Mouse (Mus musculus) hindbrain, embryonic 12.5 days (tissue): Measurements from ENCODE around the gene Stx6. TPM values are rescaled to one million over a fixed set of nuclear protein-coding genes. Genes with fewer than 3 reads are reported as not detected.

ENCODE experiments used
- ATAC-seq: fragments of 200-750 bp; cut with Nextera tagmentation; 2 replicates; pipeline ENCODE4 v1.8.0; 2017; ENCODE audit warnings: moderate TSS enrichment; ENCODE audit not compliant: low FRiP score
- H3K27ac ChIP-seq: fragments of 300-500 bp; sonication (generic); 2 replicates; pipeline ENCODE4 v1.5.1; 2016; ENCODE audit warnings: mild to moderate bottlenecking
- H3K27me3 ChIP-seq: fragments of 300-500 bp; sonication (generic); 2 replicates; pipeline ENCODE4 v1.6.1; 2016; ENCODE audit warnings: mild to moderate bottlenecking
- H3K36me3 ChIP-seq: fragments of 300-500 bp; sonication (generic); 2 replicates; pipeline ENCODE4 v1.6.1; 2016; ENCODE audit warnings: mild to moderate bottlenecking
- H3K4me1 ChIP-seq: fragments of 300-500 bp; sonication (generic); 2 replicates; pipeline ENCODE4 v1.6.1; 2016
- H3K4me2 ChIP-seq: fragments of 300-500 bp; sonication (generic); replicated peaks from 2 replicates; pipeline ENCODE4 v1.6.1; 2016; ENCODE audit warnings: mild to moderate bottlenecking
- H3K4me3 ChIP-seq: fragments of 300-500 bp; sonication (generic); 2 replicates; pipeline ENCODE4 v1.5.1; 2016; ENCODE audit warnings: mild to moderate bottlenecking
- H3K9ac ChIP-seq: fragments of 300-500 bp; sonication (generic); 2 replicates; pipeline ENCODE4 v1.6.1; 2016; ENCODE audit warnings: mild to moderate bottlenecking, moderate library complexity
- H3K9me3 ChIP-seq: fragments of 300-500 bp; sonication (generic); replicated peaks from 2 replicates; pipeline ENCODE4 v1.6.1; 2016; ENCODE audit warnings: mild to moderate bottlenecking
- WGBS: fragments of 180-500 bp; shearing (Covaris S2); methylation state at CpG from one replicate; pipeline ENCODE4 v1.1.7; 2016; 5-methylcytosine and 5-hydroxymethylcytosine counted together
- polyA plus RNA-seq: library from polyadenylated mRNA; unstranded; fragments of >200 nt; fragmentation: Nextera tagmentation; extraction: Ambion mirVana; gene quantifications from 2 replicates; pipeline ENCODE4 v1.2.1, GENCODE M21; 2016

Stx6 gene
- polyA plus RNA-seq = 119 and 123 TPM in 2 replicates

DNA sequence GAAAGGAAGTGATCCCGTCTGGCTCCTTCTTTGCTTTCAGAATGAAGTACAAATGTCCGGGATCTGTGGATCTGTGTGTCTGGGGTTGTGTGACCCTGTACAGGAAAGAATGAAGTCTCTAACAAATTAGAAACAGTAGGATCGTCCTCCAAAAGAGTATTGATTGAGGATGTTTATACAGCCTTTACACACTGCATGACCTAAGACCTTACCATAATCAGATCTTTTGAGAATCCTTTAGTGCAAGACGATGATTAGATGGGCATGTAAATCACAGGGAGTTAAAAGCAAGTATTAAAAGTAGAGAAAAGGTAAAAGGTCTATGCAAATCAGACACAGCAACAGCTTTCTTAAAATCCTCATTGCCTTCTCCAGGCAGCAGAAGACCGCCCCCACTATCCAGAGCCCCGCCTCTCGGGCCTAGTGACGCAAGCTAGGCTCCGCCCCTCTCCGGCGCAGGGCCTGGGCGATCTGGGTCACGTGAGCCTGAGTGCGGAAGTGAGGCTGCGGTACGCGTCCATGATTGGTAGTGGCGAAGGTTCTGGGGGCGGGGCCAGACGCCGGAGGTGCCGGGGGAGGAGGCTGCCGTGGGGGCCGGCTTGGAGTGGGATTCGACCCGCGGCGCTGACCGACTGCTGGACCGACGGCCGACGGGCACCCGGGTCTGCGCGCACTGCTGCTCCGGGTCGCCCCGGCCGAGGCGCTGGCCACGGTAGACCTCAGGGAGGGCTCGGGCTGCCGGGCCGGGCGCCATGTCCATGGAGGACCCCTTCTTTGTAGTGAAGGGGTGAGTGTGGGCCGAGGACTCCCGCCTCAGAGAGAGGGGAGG, at the start of gene Stx6:
Gene Stx6, plus strand, starts transcription at position 575 of the 829 bp plus-strand sequence.
- peak within 1 kb of the TSS; percentile 71 for H3K4me2 ChIP-seq
- peak; percentile 98 for ATAC-seq
- H3K9me3 ChIP-seq = no peaks in the 10 kb centered on the region
- peak within 1 kb of the TSS; percentile 92 for H3K9ac ChIP-seq
- whole genome bisulfite sequencing = 3% methylated on average over 46 of the region's 48 CpGs
- peaks cover 15% of the 10 kb centered on the region for H3K4me1 ChIP-seq
- peak within 1 kb of the TSS; percentile 94 for H3K4me3 ChIP-seq
- peak within 1 kb of the TSS; percentile 93 for H3K27ac ChIP-seq
- H3K27me3 ChIP-seq = no peaks in the 10 kb centered on the region
- no peaks in the 10 kb centered on the region for H3K36me3 ChIP-seq

DNA sequence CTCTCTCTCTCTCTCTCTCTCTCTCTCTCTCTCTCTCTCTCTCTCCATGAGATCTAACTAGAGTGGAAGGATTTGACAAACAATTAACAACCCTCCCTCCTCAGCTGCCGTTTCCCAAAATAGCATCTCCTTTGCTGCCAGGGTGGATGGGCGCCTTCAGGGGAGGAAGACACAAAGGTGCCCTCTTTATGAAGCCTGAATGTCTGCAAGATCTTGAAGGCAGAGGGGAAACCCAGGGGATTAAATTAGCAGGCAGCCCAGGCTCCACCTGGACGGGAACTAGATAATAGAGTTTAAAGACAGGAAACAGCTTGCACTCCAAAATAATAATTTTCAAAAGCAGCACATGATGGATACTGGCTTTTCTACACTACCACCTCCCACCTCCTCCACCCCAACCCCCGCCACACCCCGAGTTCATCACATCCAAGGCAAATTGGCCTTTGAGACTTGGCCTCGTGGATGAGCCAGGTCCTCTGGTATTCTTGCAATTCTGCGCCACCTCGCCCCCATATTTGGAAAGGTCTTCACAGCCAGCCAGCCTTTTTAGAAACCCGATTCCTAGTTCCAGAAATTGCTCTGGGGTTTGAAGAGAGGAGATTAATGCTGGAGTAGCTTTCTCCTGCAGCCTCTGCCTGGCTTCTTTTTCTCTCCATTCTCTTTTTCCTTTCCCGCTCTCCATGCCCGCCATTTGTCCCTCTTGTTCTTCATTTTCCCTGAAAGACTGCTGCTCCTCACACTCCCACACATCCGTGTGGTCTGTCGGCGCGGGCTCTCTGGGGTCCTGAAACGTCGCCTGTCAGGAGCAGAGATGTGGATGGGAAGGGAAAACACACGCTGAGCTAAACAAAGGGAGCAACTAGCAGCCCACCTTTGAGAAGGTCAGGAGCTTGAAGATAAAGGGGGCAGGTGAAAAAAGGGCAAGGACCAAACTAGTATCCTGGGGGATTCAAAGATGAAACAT, 48.8 kb upstream of the Stx6 start:
- H3K4me3 ChIP-seq = no peak overlapping the region
- ATAC-seq = no peak
- peak overlapping the region; percentile 36 for H3K4me2 ChIP-seq
- peaks cover 25% of the 10 kb centered on the region for H3K4me1 ChIP-seq
- no peaks in the 10 kb centered on the region for H3K9me3 ChIP-seq
- H3K27me3 ChIP-seq = no peaks in the 10 kb centered on the region; the same call in 1 of the 2 replicates
- peak overlapping the region; percentile 55 for H3K27ac ChIP-seq
- no peaks in the 10 kb centered on the region for H3K36me3 ChIP-seq
- WGBS = 21% methylated on average over 18 of the region's 18 CpGs
- H3K9ac ChIP-seq = peak overlapping the region; percentile 41

DNA sequence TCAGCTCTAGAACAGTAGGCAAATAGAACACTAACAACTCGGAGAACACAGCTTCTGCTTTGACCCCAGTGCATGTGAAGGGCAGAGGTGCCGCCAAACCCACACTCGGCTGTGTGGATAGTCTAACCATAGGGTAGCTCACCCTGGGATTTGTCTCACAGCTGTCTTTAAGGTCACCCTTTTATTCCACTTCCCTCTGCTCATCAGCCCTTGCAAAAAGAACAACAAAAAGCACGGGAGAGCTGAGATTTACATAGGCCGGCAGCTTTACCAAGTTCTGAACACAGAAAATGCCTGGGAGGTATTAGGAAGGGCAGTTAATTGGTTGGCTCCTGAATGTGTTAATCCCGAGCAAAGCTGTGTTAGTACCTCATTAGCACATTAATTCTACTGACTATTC, 47.0 kb upstream of the Stx6 start:
- no peak for ATAC-seq
- Histone ChIP-seq H3K4me3 (no peak overlapping the region), H3K27ac (no peak overlapping the region), H3K9me3 (no peaks in the 10 kb centered on the region), H3K4me2 (no peak overlapping the region), H3K9ac (no peak overlapping the region), H3K27me3 (peaks cover 6% of the 10 kb centered on the region), H3K36me3 (no peaks in the 10 kb centered on the region), H3K4me1 (peaks cover 25% of the 10 kb centered on the region)
- 15% methylated on average over 6 of the region's 6 CpGs for WGBS

DNA sequence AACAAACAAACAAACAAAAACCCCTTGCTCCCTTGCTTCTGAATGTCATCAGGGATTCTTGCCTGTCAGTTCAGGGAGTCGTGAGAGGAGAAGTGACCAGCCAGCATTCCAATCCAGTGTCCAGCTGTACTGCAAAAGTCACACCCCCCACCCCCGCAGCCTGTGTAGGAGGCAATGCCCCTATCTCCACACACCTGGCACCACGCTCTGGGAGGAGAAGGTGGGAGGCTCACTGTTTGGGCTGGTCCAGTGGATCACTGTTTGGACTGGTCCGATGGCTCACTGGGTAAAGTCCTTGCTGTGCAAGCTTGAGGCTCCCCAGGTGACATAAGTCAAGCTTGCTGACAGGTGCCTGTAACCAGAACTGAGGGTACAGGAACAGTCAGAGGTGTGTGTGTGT, 46.4 kb upstream of the Stx6 start:
- no peak overlapping the region for H3K9ac ChIP-seq
- no peak overlapping the region for H3K4me3 ChIP-seq
- H3K4me1 ChIP-seq = peaks cover 25% of the 10 kb centered on the region
- H3K27ac ChIP-seq = no peak overlapping the region
- no peaks in the 10 kb centered on the region for H3K36me3 ChIP-seq
- no peaks in the 10 kb centered on the region for H3K9me3 ChIP-seq
- ATAC-seq = no peak
- 36% methylated on average over 4 of the region's 4 CpGs for WGBS
- no peak overlapping the region for H3K4me2 ChIP-seq
- H3K27me3 ChIP-seq = peaks cover 9% of the 10 kb centered on the region

DNA sequence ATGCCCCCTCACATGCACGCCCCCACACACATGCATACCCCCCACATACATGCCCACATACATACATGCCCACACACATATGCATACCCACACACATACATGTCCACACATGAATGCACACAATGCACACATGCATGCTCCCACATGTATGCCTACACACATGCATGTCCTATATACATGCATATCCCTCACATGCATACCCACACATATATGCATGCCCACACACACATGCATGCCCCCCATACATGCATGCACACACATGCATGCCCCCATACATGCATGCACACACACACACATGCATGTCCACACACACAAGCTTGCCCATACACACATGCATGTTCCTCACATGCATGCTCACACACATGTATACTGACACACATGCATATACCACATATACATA, 45.6 kb upstream of the Stx6 start:
- H3K4me1 ChIP-seq = peaks cover 24% of the 10 kb centered on the region
- H3K4me3 ChIP-seq = no peak overlapping the region
- H3K9ac ChIP-seq = no peak overlapping the region
- H3K27ac ChIP-seq = no peak overlapping the region
- peaks cover 13% of the 10 kb centered on the region for H3K27me3 ChIP-seq
- 95% methylated on average over 1 of the region's 1 CpGs for WGBS
- no peaks in the 10 kb centered on the region for H3K36me3 ChIP-seq
- no peaks in the 10 kb centered on the region for H3K9me3 ChIP-seq
- H3K4me2 ChIP-seq = no peak overlapping the region
- no peak for ATAC-seq

DNA sequence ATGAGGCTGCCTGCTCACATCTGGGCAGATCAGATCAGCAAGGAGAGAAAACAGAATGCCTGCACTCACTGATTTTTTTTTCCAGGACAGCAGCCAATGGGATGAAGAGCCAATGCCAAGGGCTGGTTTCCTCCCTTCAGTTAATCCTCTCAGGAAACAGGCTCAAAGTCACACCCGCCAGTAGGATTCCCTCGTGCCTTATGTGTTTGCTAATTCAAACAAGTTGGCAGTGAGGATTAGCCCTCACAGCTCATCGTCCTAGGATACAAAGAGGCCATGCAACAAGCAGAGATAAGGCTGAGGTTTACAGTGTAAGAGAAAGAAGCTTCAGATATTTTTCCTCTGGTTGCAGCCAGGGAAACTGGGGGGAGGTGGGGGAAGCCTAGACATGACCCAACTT, 44.6 kb upstream of the Stx6 start:
- Histone ChIP-seq H3K36me3 (no peaks in the 10 kb centered on the region), H3K27me3 (peaks cover 13% of the 10 kb centered on the region), H3K4me2 (no peak overlapping the region), H3K4me3 (no peak overlapping the region), H3K9me3 (no peaks in the 10 kb centered on the region), H3K27ac (no peak overlapping the region), H3K4me1 (peaks cover 18% of the 10 kb centered on the region), H3K9ac (no peak overlapping the region)
- no peak for ATAC-seq
- WGBS = 36% methylated on average over 3 of the region's 3 CpGs

DNA sequence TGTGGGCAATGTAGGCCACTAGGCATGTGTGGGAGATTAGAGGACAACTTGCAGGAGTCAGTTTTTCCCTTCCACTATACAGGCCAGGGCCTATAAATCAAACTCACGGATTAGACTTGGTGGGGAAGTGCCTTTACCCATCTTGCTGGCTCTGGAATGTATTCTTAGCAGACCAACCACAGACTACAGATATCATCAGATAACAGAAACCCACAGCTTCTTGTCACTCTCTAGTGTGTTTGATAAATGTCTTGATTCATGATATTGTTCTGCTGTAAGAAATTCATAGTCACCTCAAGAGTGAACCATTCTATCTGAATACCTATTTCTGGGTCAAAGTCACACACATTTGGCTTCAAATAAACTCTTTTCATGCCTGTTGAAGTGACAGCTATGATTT, 38.8 kb upstream of the Stx6 start:
- WGBS = 92% methylated on average over 1 of the region's 1 CpGs
- no peak overlapping the region for H3K4me3 ChIP-seq
- H3K4me2 ChIP-seq = no peak overlapping the region
- H3K27ac ChIP-seq = no peak overlapping the region
- no peak for ATAC-seq
- H3K9me3 ChIP-seq = no peaks in the 10 kb centered on the region
- no peak overlapping the region for H3K9ac ChIP-seq
- H3K4me1 ChIP-seq = no peaks in the 10 kb centered on the region
- no peaks in the 10 kb centered on the region for H3K36me3 ChIP-seq
- peaks cover 13% of the 10 kb centered on the region for H3K27me3 ChIP-seq

DNA sequence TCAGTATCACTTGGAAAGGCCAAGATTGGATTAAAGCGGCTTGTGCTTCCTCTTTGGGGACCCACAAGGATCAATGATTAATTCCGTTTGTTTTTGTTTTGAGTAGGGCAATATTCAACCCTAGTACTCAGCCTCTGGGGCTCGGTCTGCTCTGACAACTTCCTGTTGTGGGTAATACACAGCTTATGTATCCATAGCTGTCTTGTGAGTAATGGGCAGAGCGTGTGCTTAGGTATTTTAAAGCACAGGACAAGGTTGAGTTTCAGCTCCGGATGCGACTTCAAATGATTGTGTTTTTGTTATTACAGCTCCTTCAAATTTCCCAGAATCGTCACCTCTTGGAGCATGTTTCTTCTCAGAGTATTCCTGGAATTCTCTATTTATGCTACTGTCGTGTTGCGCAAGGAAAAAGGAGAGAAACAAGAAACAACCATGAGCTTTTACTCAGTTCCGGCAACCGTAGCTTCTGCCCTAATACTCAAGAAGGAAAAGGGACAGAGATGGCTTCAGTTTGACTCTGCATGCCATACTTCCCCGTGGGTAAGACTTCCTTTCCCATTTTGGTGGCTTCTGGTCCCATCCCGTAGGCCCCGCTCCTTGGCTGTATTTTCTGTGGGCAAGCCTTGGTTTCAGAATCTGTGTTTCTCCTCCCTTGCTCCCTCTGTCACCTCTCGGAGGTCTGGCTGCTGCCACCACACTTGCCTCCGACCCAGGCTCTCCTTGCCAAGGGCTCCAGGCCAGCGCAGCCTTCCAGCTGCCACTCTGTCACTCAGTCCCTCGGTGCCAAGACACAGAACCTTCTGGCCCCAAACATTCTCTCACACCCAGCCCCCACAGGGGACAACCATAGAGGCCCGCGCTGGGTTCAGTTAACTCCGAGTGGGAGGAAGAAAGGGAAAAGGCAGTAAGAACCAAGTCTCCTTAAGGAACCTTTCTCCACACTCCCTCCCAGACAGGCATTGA, 36.3 kb upstream of the Stx6 start:
- ATAC-seq = no peak
- Histone ChIP-seq H3K9me3 (0 out of 2 replicates have a peak, but pooled peaks cover 4% of the 10 kb centered on the region), H3K27me3 (peaks cover 3% of the 10 kb centered on the region; the same call in 1 of the 2 replicates), H3K9ac (no peak overlapping the region), H3K4me1 (no peaks in the 10 kb centered on the region), H3K27ac (no peak overlapping the region), H3K36me3 (no peaks in the 10 kb centered on the region), H3K4me2 (no peak overlapping the region), H3K4me3 (no peak overlapping the region)
- WGBS = 80% methylated on average over 21 of the region's 21 CpGs

DNA sequence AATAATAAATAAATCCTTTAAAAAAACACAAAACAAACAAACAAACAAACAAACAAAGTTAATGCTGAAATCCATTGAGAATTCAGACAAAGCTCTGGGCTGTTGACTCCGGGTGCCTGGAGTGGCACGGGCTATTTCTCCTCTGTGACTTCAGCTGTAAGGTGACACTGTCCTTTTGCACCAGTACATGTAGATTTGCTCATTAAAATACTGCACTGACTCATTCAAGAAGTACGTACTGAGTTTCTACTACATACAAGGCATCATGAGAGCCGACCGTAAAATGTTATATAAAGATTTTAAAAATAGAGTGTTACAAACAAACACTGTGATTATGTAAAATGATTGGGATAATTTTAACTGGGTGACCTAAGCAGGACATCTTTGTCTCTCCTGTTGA, 34.1 kb upstream of the Stx6 start:
- Histone ChIP-seq H3K27me3 (no peaks in the 10 kb centered on the region), H3K9ac (no peak overlapping the region), H3K36me3 (no peaks in the 10 kb centered on the region), H3K4me3 (no peak overlapping the region), H3K4me2 (no peak overlapping the region), H3K27ac (no peak overlapping the region), H3K4me1 (no peaks in the 10 kb centered on the region), H3K9me3 (0 out of 2 replicates have a peak, but pooled peaks cover 4% of the 10 kb centered on the region)
- 94% methylated on average over 5 of the region's 5 CpGs for WGBS
- ATAC-seq = no peak

DNA sequence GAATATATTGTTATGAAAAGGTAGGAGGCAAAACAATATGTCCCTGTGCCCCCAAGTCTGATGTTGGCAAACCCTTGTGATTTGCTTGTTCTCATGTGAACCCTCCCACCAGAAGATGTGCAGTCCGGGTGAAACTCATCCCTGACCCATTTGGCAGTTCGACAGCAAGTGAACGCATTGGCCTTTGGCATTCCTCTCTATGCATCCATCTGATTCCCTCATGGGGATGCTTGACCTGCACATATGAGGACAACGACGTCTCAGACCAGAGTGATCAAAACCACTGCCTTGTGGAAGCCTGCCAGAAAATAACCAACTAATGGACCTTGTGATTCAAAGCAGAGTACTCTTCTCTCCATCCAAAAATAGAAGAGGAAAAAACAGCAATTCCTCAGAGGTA, 31.8 kb upstream of the Stx6 start:
- Histone ChIP-seq H3K9ac (no peak overlapping the region), H3K4me1 (no peaks in the 10 kb centered on the region), H3K36me3 (no peaks in the 10 kb centered on the region), H3K4me3 (no peak overlapping the region), H3K4me2 (no peak overlapping the region), H3K27me3 (no peaks in the 10 kb centered on the region), H3K9me3 (0 out of 2 replicates have a peak, but pooled peaks cover 4% of the 10 kb centered on the region), H3K27ac (no peak overlapping the region)
- ATAC-seq = no peak
- 84% methylated on average over 5 of the region's 5 CpGs for WGBS

DNA sequence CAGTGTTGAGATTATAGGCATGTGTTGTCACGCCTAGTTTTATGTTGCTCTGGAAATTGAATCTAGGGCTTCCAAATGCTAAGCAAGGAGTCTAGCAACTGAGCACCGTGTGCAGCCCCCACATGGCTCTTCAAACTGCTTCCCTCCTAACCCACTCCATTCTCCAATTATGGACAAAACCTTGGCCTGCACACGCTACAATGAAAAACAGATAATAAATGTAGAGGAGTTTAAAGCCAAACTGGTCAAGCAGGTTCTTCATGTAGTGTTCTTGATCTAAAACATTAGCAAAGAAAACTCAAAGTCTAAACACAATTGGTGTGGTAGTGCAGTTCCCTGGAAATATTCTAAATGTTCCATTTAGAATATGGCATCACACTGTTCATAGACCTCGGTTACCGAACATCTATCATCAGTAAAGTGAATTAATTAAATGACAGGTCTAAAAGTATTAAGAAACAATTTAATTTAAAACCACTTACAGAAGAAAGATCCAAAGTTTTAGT, 31.0 kb upstream of the Stx6 start:
- no peaks in the 10 kb centered on the region for H3K36me3 ChIP-seq
- no peak for ATAC-seq
- no peaks in the 10 kb centered on the region for H3K4me1 ChIP-seq
- H3K4me3 ChIP-seq = no peak overlapping the region
- no peaks in the 10 kb centered on the region for H3K27me3 ChIP-seq
- no peak overlapping the region for H3K27ac ChIP-seq
- 90% methylated on average over 5 of the region's 5 CpGs for WGBS
- no peak overlapping the region for H3K9ac ChIP-seq
- no peak overlapping the region for H3K4me2 ChIP-seq
- H3K9me3 ChIP-seq = 0 out of 2 replicates have a peak, but pooled peaks cover 4% of the 10 kb centered on the region
